In the genomic region with DNA sequence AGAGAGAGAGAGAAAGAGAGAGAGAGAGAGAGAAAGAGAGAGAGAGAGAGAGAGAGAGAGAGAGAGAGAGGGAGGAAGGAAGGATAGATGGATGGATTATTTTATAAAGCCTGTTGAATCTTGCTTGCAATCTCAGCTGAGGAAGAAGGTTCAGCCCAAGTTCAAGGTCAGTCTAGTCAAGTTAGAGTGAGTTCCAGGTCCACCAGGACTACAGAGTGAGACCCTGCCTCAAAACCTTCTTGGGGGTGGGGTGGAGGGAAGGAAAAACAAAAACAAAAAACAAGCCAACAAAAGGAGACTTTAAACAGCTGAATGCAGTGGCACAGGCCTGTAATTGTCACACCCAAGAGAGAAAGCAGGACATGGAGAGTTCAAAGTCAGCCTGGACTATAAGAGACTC, we compare ENCODE assay signal across 26 mouse cellular contexts. TPM values are rescaled to one million over a fixed set of nuclear protein-coding genes. Genes with fewer than 3 reads are reported as not detected.
A peak's percentile ranks its signal among the peaks of the same experiment; 100 is the strongest.
DNase-seq lines count a peak whose midpoint lies in the region; ATAC-seq and TF ChIP-seq lines count a peak whose summit lies in the region.
"Had no signal": no experiment of that assay in that cellular context is flagged by ENCODE, and none has a peak within 500 bp of the region (broad histone marks: within the 10 kb centered on the region; RNA-seq: fewer than 3 reads in every experiment).

No protein-coding gene starts in this region.

- no peaks in the 10 kb centered on the region for H3K4me1 ChIP-seq in forebrain, embryonic 11.5 days (replicated peaks; ENCODE audit: control insufficient read depth, insufficient read depth, low read length)
- no peaks in the 10 kb centered on the region for H3K4me1 ChIP-seq in forebrain, postnatal 0 days (ENCODE audit: insufficient read depth)
- H3K4me1 ChIP-seq in intestine, embryonic 16.5 days (ENCODE audit: control insufficient read depth, insufficient read depth, low read length): peaks cover 22% of the 10 kb centered on the region
- peaks cover 6% of the 10 kb centered on the region for H3K4me1 ChIP-seq in intestine, postnatal 0 days (replicated peaks; ENCODE audit: control insufficient read depth, insufficient read depth, low read length)
- H3K4me1 ChIP-seq in stomach, embryonic 15.5 days: peaks cover 11% of the 10 kb centered on the region; the same call in 1 of the 2 replicates
- H3K4me1 ChIP-seq in stomach, postnatal 0 days (replicated peaks; ENCODE audit: control insufficient read depth, insufficient read depth): no peaks in the 10 kb centered on the region; the same call in 1 of the 2 replicates

- no peaks in the 10 kb centered on the region for H3K36me3 ChIP-seq in forebrain, embryonic 11.5 days (ENCODE audit: control insufficient read depth, insufficient read depth, low read length)
- no peaks in the 10 kb centered on the region for H3K36me3 ChIP-seq in forebrain, postnatal 0 days (ENCODE audit: insufficient read depth)
- H3K36me3 ChIP-seq in intestine, embryonic 16.5 days (ENCODE audit: control insufficient read depth, insufficient read depth, low read length): no peaks in the 10 kb centered on the region
- H3K36me3 ChIP-seq in intestine, postnatal 0 days (ENCODE audit: control insufficient read depth, insufficient read depth): no peaks in the 10 kb centered on the region
- H3K36me3 ChIP-seq in stomach, embryonic 15.5 days: no peaks in the 10 kb centered on the region
- H3K36me3 ChIP-seq in stomach, postnatal 0 days (ENCODE audit: control insufficient read depth, insufficient read depth, low read length): no peaks in the 10 kb centered on the region
- H3K36me3 ChIP-seq: embryonic facial prominence, embryonic 12.5 days; forebrain, embryonic 12.5 days had no signal

- no peak for TF ChIP-seq EP300 in stomach, postnatal 0 days (optimal IDR thresholded peaks at IDR 0.05)

- H3K9ac ChIP-seq in forebrain, embryonic 11.5 days (ENCODE audit: low read length): no peak overlapping the region
- H3K9ac ChIP-seq in forebrain, postnatal 0 days: no peak overlapping the region
- no peak overlapping the region for H3K9ac ChIP-seq in intestine, embryonic 16.5 days (ENCODE audit: low read depth, low read length)
- H3K9ac ChIP-seq in intestine, postnatal 0 days (ENCODE audit: low read depth, low read length): no peak overlapping the region
- H3K9ac ChIP-seq in stomach, embryonic 15.5 days: no peak overlapping the region
- no peak overlapping the region for H3K9ac ChIP-seq in stomach, postnatal 0 days (ENCODE audit: low read length)
- H3K9ac ChIP-seq: embryonic facial prominence, embryonic 12.5 days; forebrain, embryonic 12.5 days had no signal

- no peaks in the 10 kb centered on the region for H3K27me3 ChIP-seq in forebrain, embryonic 11.5 days (ENCODE audit: control insufficient read depth, insufficient read depth, low read length)
- H3K27me3 ChIP-seq in forebrain, postnatal 0 days (ENCODE audit: insufficient read depth, low read length): no peaks in the 10 kb centered on the region
- H3K27me3 ChIP-seq in intestine, embryonic 16.5 days (replicated peaks; ENCODE audit: control insufficient read depth, insufficient read depth, low read length): no peaks in the 10 kb centered on the region
- no peaks in the 10 kb centered on the region for H3K27me3 ChIP-seq in intestine, postnatal 0 days (replicated peaks; ENCODE audit: control insufficient read depth, insufficient read depth, low read length)
- H3K27me3 ChIP-seq in stomach, embryonic 15.5 days (replicated peaks): no peaks in the 10 kb centered on the region
- H3K27me3 ChIP-seq in stomach, postnatal 0 days (ENCODE audit: control insufficient read depth, insufficient read depth, low read length): no peaks in the 10 kb centered on the region
- H3K27me3 ChIP-seq: CH12.LX; embryonic facial prominence, embryonic 12.5 days; forebrain, embryonic 12.5 days; Patski had no signal

- ATAC-seq in forebrain, embryonic 11.5 days (replicated peaks; ENCODE audit: low FRiP score): no peak
- ATAC-seq in forebrain, postnatal 0 days: no peak
- 0 out of 2 replicates have a peak, but pooled peaks have one; percentile 5 for ATAC-seq in intestine, embryonic 16.5 days
- no peak for ATAC-seq in intestine, postnatal 0 days
- ATAC-seq in stomach, embryonic 15.5 days (ENCODE audit: insufficient read depth, low FRiP score, low read depth): no peak
- no peak for ATAC-seq in stomach, postnatal 0 days (ENCODE audit: low FRiP score, low TSS enrichment)
- ATAC-seq: activated CD4-positive, CD25-positive, alpha-beta regulatory T cell, adult 4 months; CD4-positive, CD25-positive, alpha-beta regulatory T cell, adult 4 months; forebrain, embryonic 14.5 days; forebrain, embryonic 16.5 days; Patski had no signal

- H3K4me2 ChIP-seq in forebrain, embryonic 11.5 days (ENCODE audit: low read depth, low read length, severe bottlenecking): no peak overlapping the region
- H3K4me2 ChIP-seq in forebrain, postnatal 0 days (ENCODE audit: low read depth): no peak overlapping the region
- no peak overlapping the region for H3K4me2 ChIP-seq in intestine, embryonic 16.5 days (ENCODE audit: low read depth, low read length)
- H3K4me2 ChIP-seq in intestine, postnatal 0 days (replicated peaks; ENCODE audit: low read depth): no peak overlapping the region
- H3K4me2 ChIP-seq in stomach, embryonic 15.5 days: no peak overlapping the region
- no peak overlapping the region for H3K4me2 ChIP-seq in stomach, postnatal 0 days (replicated peaks; ENCODE audit: low read depth)
- H3K4me2 ChIP-seq: embryonic facial prominence, embryonic 12.5 days; forebrain, embryonic 12.5 days had no signal

- peak; percentile 21 for DNase-seq in forebrain, embryonic 11.5 days (ENCODE audit: low spot score)
- no peak for DNase-seq in forebrain, postnatal 0 days
- no peak for DNase-seq in stomach, postnatal 0 days (ENCODE audit: low spot score)
- peak; percentile 52 for DNase-seq in ZHBTc4 (ENCODE audit: low read depth, low spot score)
- DNase-seq in cerebellum, postnatal 10 days: no peak
- DNase-seq: adrenal gland, adult 8-10 months; adrenal gland, postnatal 14 days; adrenal gland, postnatal 36 days; B cell, adult 2 months; cerebellum, adult 11-12 months; cerebellum, adult 8-10 months; cerebellum, adult 9-11 months; cerebellum, postnatal 25 days had no signal

- no peak overlapping the region for H3K27ac ChIP-seq in forebrain, embryonic 11.5 days (ENCODE audit: low read depth, low read length)
- H3K27ac ChIP-seq in forebrain, postnatal 0 days (ENCODE audit: low read depth, low read length): no peak overlapping the region
- no peak overlapping the region; the same call in 1 of the 2 replicates for H3K27ac ChIP-seq in intestine, embryonic 16.5 days (ENCODE audit: low read length)
- no peak overlapping the region for H3K27ac ChIP-seq in intestine, postnatal 0 days (ENCODE audit: low read depth, low read length)
- peak overlapping the region; percentile 21; the same call in 1 of the 2 replicates for H3K27ac ChIP-seq in stomach, embryonic 15.5 days
- no peak overlapping the region for H3K27ac ChIP-seq in stomach, postnatal 0 days (replicated peaks)
- H3K27ac ChIP-seq: embryonic facial prominence, embryonic 10.5 days; embryonic facial prominence, embryonic 12.5 days; forebrain, embryonic 12.5 days had no signal

- no peaks in the 10 kb centered on the region for H3K9me3 ChIP-seq in forebrain, embryonic 11.5 days (ENCODE audit: control insufficient read depth, low read length)
- H3K9me3 ChIP-seq in forebrain, postnatal 0 days (ENCODE audit: low read length): no peaks in the 10 kb centered on the region
- no peaks in the 10 kb centered on the region for H3K9me3 ChIP-seq in intestine, embryonic 16.5 days (ENCODE audit: control insufficient read depth, low read length)
- H3K9me3 ChIP-seq in intestine, postnatal 0 days (ENCODE audit: control insufficient read depth): no peaks in the 10 kb centered on the region
- no peaks in the 10 kb centered on the region for H3K9me3 ChIP-seq in stomach, embryonic 15.5 days
- H3K9me3 ChIP-seq in stomach, postnatal 0 days (ENCODE audit: control insufficient read depth, low read length): no peaks in the 10 kb centered on the region
- H3K9me3 ChIP-seq: embryonic facial prominence, embryonic 10.5 days; embryonic facial prominence, embryonic 12.5 days; forebrain, embryonic 12.5 days had no signal

- no peak for TF ChIP-seq CTCF in forebrain, postnatal 0 days (IDR thresholded peaks at IDR 0.05; ENCODE audit: low read depth)
- no peak for TF ChIP-seq CTCF in intestine, postnatal 0 days (IDR thresholded peaks at IDR 0.05; ENCODE audit: low read depth)
- TF ChIP-seq CTCF in stomach, postnatal 0 days (IDR thresholded peaks at IDR 0.05; ENCODE audit: low read depth): no peak

- H3K4me3 ChIP-seq in forebrain, embryonic 11.5 days (ENCODE audit: low read depth, low read length): no peak overlapping the region
- no peak overlapping the region for H3K4me3 ChIP-seq in forebrain, postnatal 0 days (ENCODE audit: low read depth, low read length)
- no peak overlapping the region for H3K4me3 ChIP-seq in intestine, embryonic 16.5 days (ENCODE audit: low read length)
- H3K4me3 ChIP-seq in intestine, postnatal 0 days (ENCODE audit: low read depth, low read length): no peak overlapping the region
- no peak overlapping the region for H3K4me3 ChIP-seq in stomach, embryonic 15.5 days (replicated peaks)
- H3K4me3 ChIP-seq in stomach, postnatal 0 days (ENCODE audit: low read depth, low read length): no peak overlapping the region
- H3K4me3 ChIP-seq: embryonic facial prominence, embryonic 10.5 days; embryonic facial prominence, embryonic 12.5 days; forebrain, embryonic 12.5 days had no signal

RNA-seq across cellular contexts. Expression of a gene that starts 40.1 kb away (rescaled TPM):
- 121 and 132 TPM in 2 replicates for polyA plus RNA-seq in forebrain, embryonic 11.5 days (2014; fragmentation: Nextera tagmentation; extraction: Ambion mirVana)
- 9.1 and 12.8 TPM in 2 replicates for total RNA-seq in forebrain, postnatal 0 days (2014; rRNA removed)
- polyA plus RNA-seq in forebrain, postnatal 0 days (2015; fragmentation: Nextera tagmentation; extraction: Ambion mirVana): 12.3 and 13.5 TPM in 2 replicates
- polyA plus RNA-seq in intestine, embryonic 16.5 days (2015; fragmentation: Nextera tagmentation; extraction: Ambion mirVana): 78.7 and 81.9 TPM in 2 replicates
- polyA plus RNA-seq in intestine, postnatal 0 days (2015; fragmentation: Nextera tagmentation; extraction: Ambion mirVana): 54.7 and 56.3 TPM in 2 replicates
- 64.3 and 72.4 TPM in 2 replicates for polyA plus RNA-seq in stomach, embryonic 15.5 days (2015; fragmentation: Nextera tagmentation; extraction: Ambion mirVana)
- 40.7 and 43.6 TPM in 2 replicates for polyA plus RNA-seq in stomach, postnatal 0 days (2015; fragmentation: Nextera tagmentation; extraction: Ambion mirVana)
- polyA plus RNA-seq: cortical plate, adult 2 months had no signal

Comparison
In these comparisons a context has a peak if more than half of its experiments do, and no peak if none do; other contexts are left out.
1. DNase-seq: peak in forebrain, embryonic 11.5 days (single experiment) and ZHBTc4 (single experiment); none in forebrain, postnatal 0 days (single experiment), stomach, postnatal 0 days (single experiment) and cerebellum, postnatal 10 days (0 of 2).